Mouse (Mus musculus) liver, embryonic 13.5 days (tissue): ENCODE measurements around the gene Upp2. TPM values are rescaled to one million over a fixed set of nuclear protein-coding genes. Genes with fewer than 3 reads are reported as not detected.

ENCODE experiments used
- ATAC-seq: fragments of 200-750 bp; cut with Nextera tagmentation; 2 replicates; pipeline ENCODE4 v1.8.0; 2017; ENCODE audit warnings: low read depth, mild to moderate bottlenecking, moderate number of reproducible peaks, moderate library complexity
- DNase-seq: peaks from one replicate; pipeline ENCODE4 v3.0.0; 2022
- H3K27ac ChIP-seq: fragments of 300-500 bp; sonication (generic); 2 replicates; pipeline ENCODE4 v1.5.1; 2015; ENCODE audit warnings: moderate library complexity, mild to moderate bottlenecking, inconsistent platforms
- H3K27me3 ChIP-seq: fragments of 300-500 bp; sonication (generic); 2 replicates; pipeline ENCODE4 v1.6.1; 2015; ENCODE audit warnings: mild to moderate bottlenecking, inconsistent platforms
- H3K36me3 ChIP-seq: fragments of 300-500 bp; sonication (generic); 2 replicates; pipeline ENCODE4 v1.6.1; 2015; ENCODE audit warnings: mild to moderate bottlenecking, inconsistent platforms
- H3K4me1 ChIP-seq: fragments of 300-500 bp; sonication (generic); replicated peaks from 2 replicates; pipeline ENCODE4 v1.6.1; 2015; ENCODE audit warnings: inconsistent platforms
- H3K4me2 ChIP-seq: fragments of 300-500 bp; sonication (generic); 2 replicates; pipeline ENCODE4 v1.6.1; 2015; ENCODE audit warnings: inconsistent platforms, mild to moderate bottlenecking, moderate library complexity
- H3K4me3 ChIP-seq: fragments of 300-500 bp; sonication (generic); replicated peaks from 2 replicates; pipeline ENCODE4 v1.5.1; 2015; ENCODE audit warnings: mild to moderate bottlenecking, inconsistent platforms
- H3K9ac ChIP-seq: fragments of 300-500 bp; sonication (generic); 2 replicates; pipeline ENCODE4 v1.6.1; 2015; ENCODE audit warnings: mild to moderate bottlenecking, inconsistent platforms
- H3K9me3 ChIP-seq: fragments of 300-500 bp; sonication (generic); replicated peaks from 2 replicates; pipeline ENCODE4 v1.6.1; 2016; ENCODE audit warnings: inconsistent platforms
- WGBS: fragments of 180-500 bp; shearing (Covaris S2); methylation state at CpG from one replicate; pipeline ENCODE4 v1.1.7; 2015; ENCODE audit not compliant: insufficient replicate concordance; 5-methylcytosine and 5-hydroxymethylcytosine counted together
- polyA plus RNA-seq: library from polyadenylated mRNA; unstranded; fragments of >200 nt; fragmentation: Nextera tagmentation; extraction: Ambion mirVana; gene quantifications from 2 replicates; pipeline ENCODE4 v1.2.1, GENCODE M21; 2015

The Upp2 gene
- polyA plus RNA-seq, 1 experiment from 2014 or later, result 1.4 TPM

- ATAC-seq, result no peak
Measured at GRCm38 (mm10) chr2:58717898-58718297, 150.8 kb downstream of the Upp2 start.

GRCm38 (mm10) chr2:58737192-58737820 is 170.2 kb downstream of the Upp2 start:
- H3K27ac ChIP-seq, result no peak overlapping the region
- no peak overlapping the region for H3K4me3 ChIP-seq
- no peaks in the 10 kb centered on the region for H3K4me1 ChIP-seq
- ATAC-seq (no peak), DNase-seq (no peak)
- no peaks in the 10 kb centered on the region for H3K36me3 ChIP-seq
- no peaks in the 10 kb centered on the region for H3K9me3 ChIP-seq
- no peaks in the 10 kb centered on the region for H3K27me3 ChIP-seq
- H3K4me2 ChIP-seq, result no peak overlapping the region
- 25% methylated on average over 4 of the region's 4 CpGs for WGBS
- no peak overlapping the region for H3K9ac ChIP-seq

More at GRCm38 (mm10) chr2:58717898-58718297, 150.8 kb downstream of the Upp2 start:
- Histone ChIP-seq H3K27me3 (no peaks in the 10 kb centered on the region), H3K27ac (no peak overlapping the region), H3K4me1 (no peaks in the 10 kb centered on the region), H3K4me3 (no peak overlapping the region), H3K9me3 (0 out of 2 replicates have a peak, but pooled peaks cover 3% of the 10 kb centered on the region), H3K36me3 (no peaks in the 10 kb centered on the region), H3K4me2 (no peak overlapping the region), H3K9ac (no peak overlapping the region)
- no peak for DNase-seq
- WGBS, result 60% methylated on average over 3 of the region's 3 CpGs

- no peak overlapping the region for H3K9ac ChIP-seq
- H3K27me3 ChIP-seq, result no peaks in the 10 kb centered on the region
- no peak overlapping the region for H3K4me2 ChIP-seq
- DNase-seq (no peak), ATAC-seq (no peak)
- 73% methylated on average over 1 of the region's 1 CpGs for WGBS
- no peak overlapping the region for H3K27ac ChIP-seq
- H3K4me3 ChIP-seq, result no peak overlapping the region
- H3K9me3 ChIP-seq, result no peaks in the 10 kb centered on the region
- H3K36me3 ChIP-seq, result no peaks in the 10 kb centered on the region
- no peaks in the 10 kb centered on the region for H3K4me1 ChIP-seq
Measured at GRCm38 (mm10) chr2:58741213-58741612, 174.1 kb downstream of the Upp2 start.

DNA sequence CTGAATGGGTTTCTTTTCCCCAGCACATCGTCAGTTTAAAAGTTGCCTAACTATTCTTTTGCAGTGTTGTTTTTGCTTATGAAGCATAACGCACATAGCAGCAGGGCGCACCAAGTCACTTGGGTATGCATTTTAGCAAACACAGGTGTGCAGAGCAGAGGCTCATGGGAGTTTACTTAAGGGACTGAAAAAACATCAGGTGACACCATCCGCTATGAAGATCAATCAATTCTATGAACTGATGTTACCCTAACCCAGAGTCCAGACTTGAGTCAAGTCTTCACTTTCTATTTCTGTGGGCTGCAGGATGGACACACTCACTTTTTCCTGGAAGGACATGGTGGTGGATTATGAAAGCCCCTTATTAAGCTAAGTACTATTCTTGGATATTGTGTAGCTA is 174.9 kb downstream of the Upp2 start:
- Histone ChIP-seq H3K4me2 (no peak overlapping the region), H3K4me3 (no peak overlapping the region), H3K27ac (no peak overlapping the region), H3K9ac (no peak overlapping the region), H3K27me3 (no peaks in the 10 kb centered on the region), H3K4me1 (no peaks in the 10 kb centered on the region), H3K36me3 (no peaks in the 10 kb centered on the region), H3K9me3 (no peaks in the 10 kb centered on the region)
- WGBS, result 71% methylated on average over 4 of the region's 4 CpGs
- no peak for ATAC-seq
- DNase-seq, result no peak

GRCm38 (mm10) chr2:58743446-58743845 is 176.3 kb downstream of the Upp2 start:
- Histone ChIP-seq H3K27ac (no peak overlapping the region), H3K4me2 (no peak overlapping the region), H3K4me3 (no peak overlapping the region), H3K9me3 (no peaks in the 10 kb centered on the region), H3K27me3 (no peaks in the 10 kb centered on the region), H3K9ac (no peak overlapping the region), H3K4me1 (no peaks in the 10 kb centered on the region), H3K36me3 (no peaks in the 10 kb centered on the region)
- ATAC-seq, result no peak
- DNase-seq, result no peak
- WGBS, result 49% methylated on average over 3 of the region's 3 CpGs

GRCm38 (mm10) chr2:58747483-58748229 is 180.6 kb downstream of the Upp2 start:
- Histone ChIP-seq H3K4me3 (no peak overlapping the region), H3K4me1 (no peaks in the 10 kb centered on the region), H3K4me2 (no peak overlapping the region), H3K27ac (no peak overlapping the region), H3K36me3 (no peaks in the 10 kb centered on the region), H3K27me3 (no peaks in the 10 kb centered on the region), H3K9me3 (no peaks in the 10 kb centered on the region), H3K9ac (no peak overlapping the region)
- ATAC-seq (no peak), DNase-seq (no peak)
- WGBS, result 51% methylated on average over 11 of the region's 11 CpGs

DNA sequence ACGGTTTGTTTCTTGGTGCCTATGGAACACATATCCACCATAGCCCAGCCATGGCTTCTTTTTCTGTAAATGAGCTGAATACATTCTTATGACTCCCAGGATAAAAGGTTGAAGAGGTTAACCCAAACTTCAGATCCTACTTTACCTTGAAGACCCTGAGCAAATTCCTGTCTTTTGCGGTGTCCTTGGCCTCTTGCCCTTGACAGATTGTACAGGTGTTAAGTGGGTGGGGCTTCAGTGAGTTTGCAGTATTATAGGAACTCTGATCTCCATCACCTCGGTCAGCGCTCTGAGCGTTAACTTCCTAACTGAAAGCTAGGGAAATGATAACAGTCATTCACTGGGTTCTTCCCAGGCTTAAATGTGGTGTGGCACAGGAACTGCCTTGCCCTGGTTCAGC is 181.2 kb downstream of the Upp2 start:
- Histone ChIP-seq H3K9ac (no peak overlapping the region), H3K27me3 (no peaks in the 10 kb centered on the region), H3K9me3 (no peaks in the 10 kb centered on the region), H3K4me1 (no peaks in the 10 kb centered on the region), H3K36me3 (no peaks in the 10 kb centered on the region), H3K4me2 (no peak overlapping the region), H3K4me3 (no peak overlapping the region), H3K27ac (no peak overlapping the region)
- ATAC-seq, result no peak
- WGBS, result 60% methylated on average over 5 of the region's 5 CpGs
- DNase-seq, result no peak

DNA sequence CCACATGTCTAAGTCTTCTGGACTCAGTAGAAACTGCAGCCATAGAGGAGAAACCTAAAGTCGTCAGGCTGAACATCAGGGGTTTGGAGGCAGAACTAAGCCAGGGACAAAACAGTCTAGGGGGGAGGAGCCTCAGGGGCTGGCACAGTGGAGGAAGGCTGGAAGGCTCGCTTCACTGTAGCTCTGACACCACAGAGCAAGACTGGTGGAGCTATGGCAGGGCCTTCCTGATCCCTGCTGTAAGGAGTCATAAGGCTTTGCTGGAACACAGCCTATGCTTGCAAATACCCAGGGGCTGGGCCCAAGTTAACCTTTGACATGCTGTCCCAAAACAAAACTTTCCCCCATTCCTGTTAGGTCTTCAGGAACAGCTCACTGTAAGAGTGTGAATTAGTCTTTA is 185.8 kb downstream of the Upp2 start:
- H3K36me3 ChIP-seq, result no peaks in the 10 kb centered on the region
- no peaks in the 10 kb centered on the region for H3K27me3 ChIP-seq
- no peaks in the 10 kb centered on the region for H3K4me1 ChIP-seq
- no peak for ATAC-seq
- 36% methylated on average over 2 of the region's 2 CpGs for WGBS
- no peak overlapping the region for H3K9ac ChIP-seq
- H3K9me3 ChIP-seq, result no peaks in the 10 kb centered on the region
- H3K4me2 ChIP-seq, result no peak overlapping the region
- no peak overlapping the region for H3K27ac ChIP-seq
- DNase-seq, result no peak
- no peak overlapping the region for H3K4me3 ChIP-seq

- Histone ChIP-seq H3K9ac (no peak overlapping the region), H3K4me3 (no peak overlapping the region), H3K27ac (no peak overlapping the region), H3K9me3 (no peaks in the 10 kb centered on the region; the same call in 1 of the 2 replicates), H3K4me1 (no peaks in the 10 kb centered on the region), H3K27me3 (no peaks in the 10 kb centered on the region), H3K36me3 (no peaks in the 10 kb centered on the region), H3K4me2 (no peak overlapping the region)
- DNase-seq (no peak), ATAC-seq (no peak)
- WGBS, result 39% methylated on average over 3 of the region's 3 CpGs
Measured at GRCm38 (mm10) chr2:58754736-58755135, 187.6 kb downstream of the Upp2 start.

GRCm38 (mm10) chr2:58758081-58758480 is 191.0 kb downstream of the Upp2 start:
- Histone ChIP-seq H3K9ac (no peak overlapping the region), H3K27ac (no peak overlapping the region), H3K4me3 (no peak overlapping the region), H3K27me3 (no peaks in the 10 kb centered on the region), H3K4me2 (no peak overlapping the region), H3K36me3 (no peaks in the 10 kb centered on the region), H3K4me1 (no peaks in the 10 kb centered on the region), H3K9me3 (no peaks in the 10 kb centered on the region; the same call in 1 of the 2 replicates)
- WGBS, result 52% methylated on average over 2 of the region's 2 CpGs
- no peak for DNase-seq
- no peak for ATAC-seq

DNA sequence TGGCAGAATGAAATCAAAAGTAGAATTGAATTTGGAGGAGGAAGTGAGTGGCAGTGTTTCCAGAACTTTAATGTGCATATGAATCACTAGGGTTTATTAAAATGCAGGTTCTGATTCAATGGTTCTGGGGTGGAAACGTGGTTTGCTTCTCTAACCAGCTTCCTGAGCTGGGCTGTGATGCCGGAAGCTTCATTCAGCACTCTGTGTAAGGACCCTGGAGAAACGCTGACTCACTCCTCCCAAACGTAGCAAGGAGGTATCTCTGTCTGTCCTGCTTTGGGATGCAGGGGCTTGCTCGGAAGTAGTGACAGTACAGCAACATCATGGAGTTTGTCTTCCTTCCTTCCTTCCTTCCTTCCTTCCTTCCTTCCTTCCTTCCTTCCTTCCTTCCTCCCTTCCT is 192.6 kb downstream of the Upp2 start:
- Histone ChIP-seq H3K9me3 (no peaks in the 10 kb centered on the region; the same call in 1 of the 2 replicates), H3K4me3 (no peak overlapping the region)
- no peak for DNase-seq

GRCm38 (mm10) chr2:58765141-58765540 is 198.0 kb downstream of the Upp2 start:
- Histone ChIP-seq H3K9ac (no peak overlapping the region), H3K36me3 (no peaks in the 10 kb centered on the region), H3K27me3 (no peaks in the 10 kb centered on the region), H3K27ac (no peak overlapping the region), H3K4me1 (no peaks in the 10 kb centered on the region), H3K4me3 (no peak overlapping the region), H3K9me3 (no peaks in the 10 kb centered on the region), H3K4me2 (no peak overlapping the region)
- WGBS, result 74% methylated on average over 8 of the region's 8 CpGs
- ATAC-seq (no peak), DNase-seq (no peak)

More for the DNA sequence above, 192.6 kb downstream of the Upp2 start:
- H3K9ac ChIP-seq, result no peak overlapping the region
- no peak for ATAC-seq
- no peak overlapping the region for H3K4me2 ChIP-seq
- 38% methylated on average over 5 of the region's 5 CpGs for WGBS
- no peaks in the 10 kb centered on the region for H3K36me3 ChIP-seq
- no peaks in the 10 kb centered on the region for H3K4me1 ChIP-seq
- no peak overlapping the region for H3K27ac ChIP-seq
- no peaks in the 10 kb centered on the region for H3K27me3 ChIP-seq
